Mouse (Mus musculus) kidney, adult 11 months (tissue): ENCODE measurements at regions not wholly inside any gene's neighbourhood (a gene's known extent, or its start where the extent isn't known, plus 50 kb on each side); places are given as distances from the start of the nearest gene placed in this dataset.

ENCODE experiments used
- DNase-seq: peaks from one replicate; pipeline ENCODE4 v3.0.0; 2022

- no peak for DNase-seq
Observed at GRCm38 (mm10) chr6:147755750-147756523, 280.3 kb downstream of the Ccdc91 start.

DNA sequence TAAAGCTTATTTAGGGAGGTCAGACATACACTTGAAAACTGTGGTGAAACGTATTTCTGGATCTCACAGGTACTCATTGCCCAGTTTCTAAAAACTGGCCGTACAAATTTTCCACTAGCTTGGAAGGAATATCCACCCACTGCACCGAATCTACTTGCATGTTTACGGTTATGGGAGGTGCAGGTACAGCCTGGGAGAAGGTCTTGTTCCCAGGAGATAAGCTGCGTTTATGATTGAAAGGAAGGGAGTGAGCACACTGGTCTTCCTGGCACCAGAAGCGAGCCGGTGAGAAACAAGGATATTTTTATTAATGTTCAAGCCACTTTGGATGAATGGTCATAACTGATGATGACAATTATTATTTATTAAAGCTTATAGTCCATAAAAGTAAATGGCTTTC is 283.9 kb downstream of the Ccdc91 start:
- no peak for DNase-seq

DNA sequence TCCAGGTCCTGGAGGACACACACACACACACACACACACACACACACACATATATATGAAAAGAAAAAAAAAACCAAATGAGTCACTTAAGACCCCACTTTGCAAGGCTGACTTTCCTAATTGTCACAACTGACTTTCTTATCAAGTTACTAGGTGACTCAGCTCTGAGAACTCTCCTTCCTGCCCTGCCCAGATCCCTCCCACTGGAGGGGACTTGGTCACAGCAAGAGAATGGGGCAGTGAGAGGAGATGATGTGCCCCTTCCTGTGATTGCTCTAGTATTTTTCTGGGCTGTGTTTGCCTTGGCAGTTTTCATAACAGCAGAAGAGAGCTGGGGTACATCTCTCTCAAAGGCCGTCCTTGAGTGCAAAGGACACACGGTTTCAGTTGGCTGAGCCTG is 284.5 kb downstream of the Ccdc91 start:
- no peak for DNase-seq

GRCm38 (mm10) chr6:147765241-147765640 is 281.8 kb upstream of the Far2 start:
- DNase-seq = no peak

DNA sequence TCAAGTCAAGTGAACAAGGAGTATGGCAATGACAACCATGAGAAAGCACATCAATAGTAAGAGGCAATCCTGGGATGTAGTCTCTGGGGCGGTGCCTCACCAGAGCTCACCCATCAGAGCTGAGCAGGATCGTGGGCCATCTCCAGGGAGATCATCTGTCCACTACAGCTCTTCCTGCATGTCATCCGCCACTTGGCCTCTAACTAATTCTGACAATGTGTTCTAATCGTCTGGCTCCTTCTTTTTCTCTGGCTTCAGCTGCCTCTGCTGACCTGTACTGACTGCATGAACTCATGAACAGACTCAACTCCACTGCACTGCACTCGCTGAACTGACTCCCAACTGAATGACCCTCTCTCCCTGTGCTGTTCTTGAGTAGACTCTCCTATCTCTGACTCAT is 277.9 kb upstream of the Far2 start:
- DNase-seq = no peak

- DNase-seq = no peak
Observed at GRCm38 (mm10) chr6:147770034-147770433, 277.0 kb upstream of the Far2 start.

DNA sequence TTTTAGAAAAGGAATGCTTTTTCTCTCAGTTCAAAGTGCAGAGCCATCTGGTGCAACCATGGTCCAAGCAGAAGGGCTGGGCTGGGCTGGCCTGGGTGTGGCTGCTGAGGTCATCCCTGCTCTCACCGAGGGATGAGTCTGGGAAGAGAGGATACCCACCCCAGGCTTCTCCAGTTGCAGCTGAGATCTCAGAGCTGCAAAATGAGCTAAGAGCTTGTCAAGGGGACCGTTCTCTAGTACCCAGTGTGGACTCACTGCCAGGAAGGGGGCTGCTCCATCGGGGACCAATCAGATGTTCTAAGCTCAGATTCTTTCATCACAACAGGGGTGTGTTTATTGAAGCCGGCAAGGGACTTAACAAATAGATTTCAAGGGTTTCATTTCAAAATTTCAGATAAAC is 275.6 kb upstream of the Far2 start:
- DNase-seq = no peak

DNA sequence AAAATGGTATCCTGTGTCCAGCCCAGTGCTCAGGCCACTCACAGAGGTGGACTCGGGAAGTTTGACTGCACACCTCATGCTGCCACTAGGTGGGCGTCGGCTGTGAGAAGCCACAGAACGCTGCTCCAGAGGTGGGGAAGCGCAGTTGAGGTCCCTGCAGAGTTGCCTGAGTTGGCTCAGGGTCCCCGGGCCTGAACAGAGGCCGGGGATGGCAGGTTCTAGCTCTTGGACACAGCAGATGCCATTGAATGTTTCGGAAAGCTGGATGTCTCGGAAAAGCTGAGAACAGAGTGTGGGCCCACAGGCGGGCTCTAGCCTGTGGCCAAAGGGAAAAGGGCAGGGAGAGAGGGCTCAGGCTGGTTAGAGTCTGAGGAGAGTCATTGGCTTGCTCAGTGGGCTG is 273.2 kb upstream of the Far2 start:
- no peak for DNase-seq

DNA sequence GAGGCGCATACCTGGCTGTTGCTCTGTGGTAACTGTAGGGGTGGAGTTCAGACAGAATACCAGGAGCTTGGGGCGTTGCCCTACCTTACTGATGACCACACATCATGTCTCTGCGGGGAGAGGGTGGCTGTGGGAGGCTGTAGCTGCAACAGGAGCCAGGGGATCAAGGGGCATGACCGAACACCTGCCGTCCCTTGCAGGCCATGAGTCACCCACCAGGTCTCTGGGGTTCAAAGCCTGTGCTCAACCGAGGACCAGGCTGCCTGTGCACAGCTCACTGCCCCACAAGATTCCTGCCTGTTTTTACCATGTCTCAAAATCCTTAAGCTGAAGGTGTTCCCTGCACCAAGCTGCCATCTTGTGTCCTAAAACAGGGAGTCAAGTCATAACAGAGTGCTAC is 272.4 kb upstream of the Far2 start:
- DNase-seq = no peak

DNA sequence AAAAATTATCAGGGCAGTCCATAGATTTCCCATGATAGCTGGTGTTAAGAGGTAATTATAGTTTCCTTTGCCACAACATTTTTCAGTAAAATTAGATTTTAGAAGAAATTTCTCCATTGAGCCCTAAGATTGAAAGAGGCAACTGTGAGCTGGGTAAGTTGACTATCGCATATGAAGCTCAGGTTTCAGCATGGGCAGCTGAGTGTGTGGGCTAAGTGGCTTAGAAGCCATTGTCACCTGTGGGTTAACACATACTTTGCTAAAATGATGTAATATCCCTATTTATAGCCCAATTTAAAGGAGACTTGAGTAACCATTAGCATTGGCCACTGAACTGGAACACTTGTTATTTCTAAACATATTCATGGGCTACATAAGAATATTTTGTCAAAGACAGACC is 267.6 kb upstream of the Far2 start:
- no peak for DNase-seq

- DNase-seq = no peak
Observed at GRCm38 (mm10) chr6:147784249-147784648, 262.8 kb upstream of the Far2 start.

GRCm38 (mm10) chr6:147784854-147785253 is 262.2 kb upstream of the Far2 start:
- DNase-seq = no peak

DNA sequence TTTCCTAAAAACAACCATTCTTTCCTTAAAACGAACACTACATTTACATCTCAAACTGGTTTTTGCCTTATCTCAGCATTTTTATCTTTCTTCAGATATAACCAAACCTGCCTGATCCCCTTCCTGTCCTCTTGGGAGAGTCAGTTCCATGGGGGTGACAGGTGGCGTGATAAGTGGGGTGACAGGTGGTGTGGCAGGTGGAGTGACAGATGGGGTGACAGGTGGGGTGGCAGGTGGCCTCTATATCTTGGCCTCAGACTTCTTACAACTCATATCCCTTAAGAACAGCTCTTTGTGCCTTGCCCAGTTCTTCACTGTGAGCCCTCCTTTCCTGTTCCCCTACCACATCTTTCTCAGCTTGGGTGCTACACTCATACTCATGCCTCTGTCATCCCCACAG is 259.0 kb upstream of the Far2 start:
- no peak for DNase-seq

- no peak for DNase-seq
Observed at GRCm38 (mm10) chr6:147789112-147789511, 257.9 kb upstream of the Far2 start.

DNA sequence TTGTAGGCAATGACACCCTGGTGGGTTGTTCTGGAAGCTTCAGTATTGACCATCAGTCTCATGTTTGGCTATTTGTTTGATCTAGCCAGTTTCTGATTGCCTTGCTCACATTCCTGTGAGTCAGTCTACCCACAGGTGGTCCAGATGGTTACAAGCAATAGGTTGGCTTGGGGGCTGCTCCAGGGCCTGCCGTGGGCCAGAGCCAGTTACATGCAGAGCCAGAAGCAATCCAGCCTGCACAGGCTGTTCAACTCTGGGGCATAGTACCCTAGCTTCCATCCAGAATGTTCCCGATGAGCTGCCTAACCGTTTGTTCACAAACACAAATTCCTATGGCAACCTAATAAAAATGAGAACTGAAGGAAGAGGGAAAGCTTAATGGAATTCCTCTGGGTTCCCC is 253.2 kb upstream of the Far2 start:
- DNase-seq = no peak

- no peak for DNase-seq
Observed at GRCm38 (mm10) chr6:147794351-147794750, 252.7 kb upstream of the Far2 start.

- DNase-seq = no peak
Observed at GRCm38 (mm10) chr6:147799009-147799727, 247.9 kb upstream of the Far2 start.

DNA sequence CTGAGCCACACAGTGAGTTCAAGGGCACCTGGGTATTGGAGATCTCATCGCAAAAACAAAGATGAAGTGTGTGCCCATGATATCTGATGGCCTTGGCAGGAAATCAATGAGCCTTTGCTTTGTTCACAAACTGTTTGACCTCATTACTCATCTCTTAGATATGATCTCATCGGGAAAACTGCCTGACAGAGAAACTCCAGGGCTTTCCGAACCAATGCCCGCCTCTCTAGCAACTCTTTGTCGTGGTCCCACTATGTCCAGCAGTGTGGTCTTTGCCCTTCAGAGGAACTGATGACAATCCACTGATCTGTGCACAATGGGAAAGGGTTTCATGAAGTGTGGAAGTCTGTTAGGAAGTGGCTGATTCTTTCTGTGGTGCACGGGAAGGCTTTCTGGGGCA is 247.2 kb upstream of the Far2 start:
- no peak for DNase-seq

- no peak for DNase-seq
Observed at GRCm38 (mm10) chr6:147800846-147801245, 246.2 kb upstream of the Far2 start.

DNA sequence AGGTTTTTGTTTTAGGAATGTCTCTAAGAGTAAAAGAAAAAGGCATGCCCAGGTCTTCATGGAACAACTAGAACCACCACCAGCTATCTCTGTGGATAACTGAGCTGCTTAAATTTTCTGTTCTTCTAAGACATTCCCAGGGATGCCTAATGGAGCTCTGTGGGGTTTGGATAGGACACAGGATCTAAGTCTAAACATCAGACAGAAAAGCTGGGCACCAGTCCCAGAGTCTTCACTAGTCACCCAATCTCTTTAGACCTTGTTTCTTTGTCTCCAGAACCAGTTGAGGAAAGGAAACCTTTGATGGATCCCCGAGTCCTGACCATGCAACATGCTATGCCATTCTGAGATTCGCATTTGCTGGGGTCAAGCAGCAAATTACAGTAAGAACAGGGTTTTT is 243.2 kb upstream of the Far2 start:
- no peak for DNase-seq

- DNase-seq = peak; percentile 8
Observed at GRCm38 (mm10) chr6:147810710-147811109, 236.3 kb upstream of the Far2 start.

GRCm38 (mm10) chr6:147816861-147817260 is 230.2 kb upstream of the Far2 start:
- DNase-seq = no peak

- no peak for DNase-seq
Observed at GRCm38 (mm10) chr6:147817262-147817661, 229.8 kb upstream of the Far2 start.

- DNase-seq = no peak
Observed at GRCm38 (mm10) chr6:147822215-147822614, 224.8 kb upstream of the Far2 start.

GRCm38 (mm10) chr6:147832521-147832920 is 214.5 kb upstream of the Far2 start:
- DNase-seq = no peak
